Mouse (Mus musculus) kidney, embryonic 15.5 days (tissue): ENCODE measurements at regions not wholly inside any gene's neighbourhood (a gene's known extent, or its start where the extent isn't known, plus 50 kb on each side); places are given as distances from the start of the nearest gene placed in this dataset.

Source experiments
- ATAC-seq: fragments of 200-750 bp; cut with Nextera tagmentation; replicated peaks from 2 replicates; pipeline ENCODE4 v1.8.0; 2017; ENCODE audit warnings: moderate TSS enrichment; ENCODE audit not compliant: low FRiP score
- H3K27ac ChIP-seq: fragments of 300-500 bp; sonication (generic); 2 replicates; pipeline ENCODE4 v1.5.1; 2015; ENCODE audit warnings: mild to moderate bottlenecking, inconsistent platforms
- H3K27me3 ChIP-seq: fragments of 300-500 bp; sonication (generic); 2 replicates; pipeline ENCODE4 v1.6.1; 2015; ENCODE audit warnings: inconsistent platforms
- H3K36me3 ChIP-seq: fragments of 300-500 bp; sonication (generic); 2 replicates; pipeline ENCODE4 v1.6.1; 2015; ENCODE audit warnings: inconsistent platforms
- H3K4me1 ChIP-seq: fragments of 300-500 bp; sonication (generic); 2 replicates; pipeline ENCODE4 v1.6.1; 2015; ENCODE audit warnings: inconsistent platforms
- H3K4me2 ChIP-seq: fragments of 300-500 bp; sonication (generic); 2 replicates; pipeline ENCODE4 v1.6.1; 2015; ENCODE audit warnings: moderate library complexity, mild to moderate bottlenecking, inconsistent platforms
- H3K4me3 ChIP-seq: fragments of 300-500 bp; sonication (generic); replicated peaks from 2 replicates; pipeline ENCODE4 v1.5.1; 2015; ENCODE audit warnings: mild to moderate bottlenecking, inconsistent platforms
- H3K9ac ChIP-seq: fragments of 300-500 bp; sonication (generic); 2 replicates; pipeline ENCODE4 v1.6.1; 2015; ENCODE audit warnings: mild to moderate bottlenecking, inconsistent platforms
- H3K9me3 ChIP-seq: fragments of 300-500 bp; sonication (generic); replicated peaks from 2 replicates; pipeline ENCODE4 v1.6.1; 2016; ENCODE audit warnings: inconsistent platforms
- WGBS: fragments of 180-500 bp; shearing (Covaris S2); methylation state at CpG from one replicate; pipeline ENCODE4 v1.1.7; 2015; ENCODE audit warnings: mixed read lengths; 5-methylcytosine and 5-hydroxymethylcytosine counted together

DNA sequence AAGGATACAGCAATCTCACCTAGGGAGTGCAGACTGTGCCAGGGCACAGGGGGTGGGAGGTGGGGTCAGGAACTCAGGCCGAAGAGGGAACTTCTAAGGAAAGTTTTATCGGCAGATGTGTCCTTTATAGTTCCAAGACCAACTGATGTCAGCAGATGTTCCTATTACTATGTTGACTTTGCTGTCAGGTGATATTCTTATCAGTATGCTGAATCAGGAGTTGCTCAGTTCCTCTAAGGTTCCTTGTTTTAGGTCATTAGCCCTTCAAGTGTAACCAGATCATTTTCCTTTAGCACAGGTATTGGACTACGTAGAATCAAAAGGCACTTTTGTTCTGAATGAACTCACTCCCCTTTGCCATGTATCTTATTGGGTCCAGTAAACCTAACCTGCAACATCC is 101.6 kb upstream of the Ccser1 start:
- Histone ChIP-seq H3K27me3 (no peaks in the 10 kb centered on the region), H3K4me2 (no peak overlapping the region), H3K36me3 (no peaks in the 10 kb centered on the region), H3K9ac (no peak overlapping the region), H3K4me1 (0 out of 2 replicates have a peak, but pooled peaks cover 3% of the 10 kb centered on the region), H3K27ac (no peak overlapping the region), H3K4me3 (no peak overlapping the region), H3K9me3 (no peaks in the 10 kb centered on the region)
- ATAC-seq: no peak
- WGBS: 56% methylated on average over 3 of the region's 3 CpGs

DNA sequence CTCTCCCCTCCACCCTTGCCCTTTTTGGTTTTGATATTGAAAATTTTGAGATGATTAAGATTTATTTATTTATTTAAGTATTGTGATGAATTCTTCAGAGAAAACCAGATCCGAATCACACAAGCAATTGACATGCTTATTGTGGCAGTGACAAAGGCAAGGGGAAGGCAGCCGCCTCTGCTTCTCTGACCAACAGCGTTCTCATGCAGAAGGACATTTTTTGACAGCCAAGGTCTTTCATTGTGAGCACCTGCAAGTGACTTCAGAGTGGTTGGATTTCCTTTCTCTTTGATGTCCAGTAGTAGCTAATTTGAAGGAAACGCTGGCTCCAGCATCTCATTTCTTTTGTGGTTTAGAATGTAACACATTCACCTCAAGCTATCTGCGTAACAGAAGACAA is 99.5 kb upstream of the Ccser1 start:
- H3K9me3 ChIP-seq: no peaks in the 10 kb centered on the region
- 0 out of 2 replicates have a peak, but pooled peaks cover 3% of the 10 kb centered on the region for H3K4me1 ChIP-seq
- no peaks in the 10 kb centered on the region for H3K36me3 ChIP-seq
- no peak overlapping the region for H3K4me3 ChIP-seq
- H3K4me2 ChIP-seq: no peak overlapping the region
- no peak overlapping the region for H3K9ac ChIP-seq
- no peak overlapping the region for H3K27ac ChIP-seq
- ATAC-seq: no peak
- 66% methylated on average over 5 of the region's 5 CpGs for WGBS
- no peaks in the 10 kb centered on the region for H3K27me3 ChIP-seq

DNA sequence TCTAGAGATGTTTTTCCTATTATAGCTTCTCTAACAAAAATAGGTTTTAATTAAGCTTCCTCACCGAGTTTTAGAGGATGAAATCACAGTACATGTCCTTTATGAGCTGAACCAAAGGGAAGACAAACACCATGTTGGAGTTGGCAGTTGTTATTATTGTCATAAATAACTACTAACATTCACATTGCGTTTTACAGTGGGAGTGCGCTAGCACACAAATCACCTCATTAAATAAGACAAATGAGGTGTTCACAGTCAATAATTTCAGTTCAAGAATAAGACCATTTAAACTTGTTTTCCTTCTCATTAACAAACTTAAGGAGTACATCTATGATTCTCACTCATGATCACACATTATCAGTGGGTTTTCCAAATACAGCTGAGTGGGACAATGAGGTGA is 96.8 kb upstream of the Ccser1 start:
- 28% methylated on average over 3 of the region's 3 CpGs for WGBS
- Histone ChIP-seq H3K4me3 (no peak overlapping the region), H3K9me3 (no peaks in the 10 kb centered on the region), H3K36me3 (no peaks in the 10 kb centered on the region), H3K4me1 (0 out of 2 replicates have a peak, but pooled peaks cover 3% of the 10 kb centered on the region), H3K4me2 (no peak overlapping the region), H3K27me3 (no peaks in the 10 kb centered on the region), H3K9ac (no peak overlapping the region), H3K27ac (no peak overlapping the region)
- no peak for ATAC-seq

DNA sequence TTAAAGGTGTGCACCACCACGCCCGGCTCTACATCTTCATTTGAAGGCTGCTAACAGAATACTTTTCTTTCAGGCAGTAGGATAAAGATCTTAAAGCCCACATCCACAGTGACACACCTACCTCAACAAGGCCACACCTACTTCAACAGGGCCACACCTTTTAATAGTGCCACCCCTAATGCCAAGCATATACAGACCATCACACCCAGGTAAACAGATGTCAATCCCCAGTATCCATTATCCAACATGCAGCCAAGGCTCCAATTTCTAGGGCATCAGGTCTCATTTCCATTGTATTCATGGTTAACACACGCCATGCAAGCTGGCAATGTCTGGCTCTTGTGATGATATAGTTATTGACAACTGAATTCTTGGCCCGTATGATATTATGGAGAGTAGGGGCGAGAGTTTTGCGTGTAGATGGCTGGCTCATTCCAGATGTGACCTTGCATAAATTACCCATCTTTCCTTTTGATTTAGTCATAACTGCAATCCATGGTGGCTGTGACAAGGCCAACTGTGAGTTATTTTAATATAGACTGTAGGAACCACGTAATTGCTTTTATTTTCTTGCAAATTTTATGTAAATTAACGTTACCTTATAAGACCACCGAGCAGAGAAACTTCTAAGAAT is 80.7 kb upstream of the Ccser1 start:
- no peak overlapping the region for H3K27ac ChIP-seq
- WGBS: 81% methylated on average over 9 of the region's 9 CpGs
- H3K36me3 ChIP-seq: no peaks in the 10 kb centered on the region
- H3K9me3 ChIP-seq: no peaks in the 10 kb centered on the region
- H3K9ac ChIP-seq: no peak overlapping the region
- H3K4me2 ChIP-seq: no peak overlapping the region
- no peak overlapping the region for H3K4me3 ChIP-seq
- no peaks in the 10 kb centered on the region for H3K4me1 ChIP-seq
- ATAC-seq: no peak
- H3K27me3 ChIP-seq: no peaks in the 10 kb centered on the region

DNA sequence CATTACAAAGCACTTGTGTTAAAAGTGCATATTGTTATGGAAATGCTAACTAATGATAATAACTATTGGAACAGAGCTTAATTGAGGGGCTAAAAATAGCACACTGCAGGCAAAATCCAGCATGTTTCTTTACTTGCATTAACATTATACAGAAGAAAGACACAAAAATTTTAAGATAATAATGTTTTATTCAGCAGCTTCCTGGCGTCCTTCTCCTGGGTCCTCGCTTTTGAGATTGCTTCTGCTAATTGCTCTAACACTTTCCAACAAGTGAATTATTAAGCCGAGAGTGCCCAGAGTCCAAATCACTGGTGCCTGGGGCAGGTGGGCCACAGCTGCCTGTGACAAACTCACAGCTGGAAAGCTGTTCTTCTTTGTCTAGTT is 80.2 kb upstream of the Ccser1 start:
- ATAC-seq: no peak
- Histone ChIP-seq H3K9me3 (no peaks in the 10 kb centered on the region), H3K9ac (no peak overlapping the region), H3K27ac (no peak overlapping the region), H3K27me3 (no peaks in the 10 kb centered on the region), H3K36me3 (no peaks in the 10 kb centered on the region), H3K4me1 (no peaks in the 10 kb centered on the region), H3K4me2 (no peak overlapping the region), H3K4me3 (no peak overlapping the region)
- WGBS: 45% methylated on average over 3 of the region's 3 CpGs

DNA sequence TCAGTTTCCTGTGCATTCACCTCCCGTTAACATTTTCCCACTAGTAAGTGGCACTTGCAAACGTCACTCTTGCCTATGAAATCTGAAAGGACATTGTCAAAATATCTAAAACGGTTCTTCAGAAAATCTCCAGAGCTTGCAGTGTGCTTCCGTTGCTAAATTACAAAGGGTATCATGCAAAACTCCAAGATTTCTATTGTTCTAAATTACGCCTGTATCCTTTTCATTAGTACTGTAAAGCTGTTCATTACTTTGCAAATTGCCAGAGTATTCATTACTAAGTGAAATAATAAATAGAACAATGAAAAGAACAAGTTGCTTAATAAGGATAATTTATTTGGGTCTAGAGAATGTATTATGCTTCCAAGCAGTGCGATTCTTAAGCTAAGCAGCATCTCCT is 78.2 kb upstream of the Ccser1 start:
- Histone ChIP-seq H3K9me3 (no peaks in the 10 kb centered on the region), H3K9ac (no peak overlapping the region), H3K36me3 (no peaks in the 10 kb centered on the region), H3K27ac (no peak overlapping the region), H3K4me3 (no peak overlapping the region), H3K4me2 (no peak overlapping the region), H3K4me1 (no peaks in the 10 kb centered on the region), H3K27me3 (no peaks in the 10 kb centered on the region)
- WGBS: 77% methylated on average over 6 of the region's 6 CpGs
- no peak for ATAC-seq

DNA sequence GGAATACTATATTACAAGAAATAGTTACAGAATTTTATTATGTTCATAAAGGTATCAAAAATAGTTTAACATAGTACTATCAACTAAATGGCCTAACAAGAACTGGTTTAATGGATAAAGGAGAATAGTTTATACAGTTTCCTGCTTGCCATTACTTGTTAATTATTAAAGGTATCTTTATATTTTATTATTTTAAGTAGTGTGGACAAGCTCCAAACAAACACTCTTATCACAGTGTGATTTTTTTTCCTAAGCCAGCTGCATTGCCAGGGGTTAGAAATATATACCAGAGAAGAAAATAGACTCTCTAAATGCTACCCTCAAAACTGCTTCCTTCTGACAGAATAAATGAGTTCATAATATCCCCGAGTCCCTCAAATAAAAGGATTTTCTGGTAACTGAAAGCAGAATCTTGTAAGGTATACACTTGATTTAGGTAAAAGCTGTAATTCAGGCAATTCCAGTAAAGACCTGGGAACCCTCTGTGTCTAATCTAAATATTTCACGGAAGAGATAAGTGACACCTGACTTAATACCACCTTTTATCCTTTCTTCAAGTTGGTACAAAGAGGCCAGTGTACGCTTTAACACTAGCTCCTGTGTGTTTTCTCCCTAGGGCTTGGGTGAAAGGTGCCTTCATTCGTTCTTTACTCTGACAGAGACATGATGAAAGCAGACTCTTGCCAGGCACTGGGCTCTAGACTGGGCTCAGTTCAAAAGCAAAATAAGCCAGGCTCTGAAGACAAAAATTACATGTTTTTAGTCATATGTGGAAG is 76.5 kb upstream of the Ccser1 start:
- H3K27ac ChIP-seq: no peak overlapping the region
- 67% methylated on average over 4 of the region's 4 CpGs for WGBS
- no peaks in the 10 kb centered on the region for H3K9me3 ChIP-seq
- H3K4me2 ChIP-seq: no peak overlapping the region
- H3K27me3 ChIP-seq: no peaks in the 10 kb centered on the region
- no peak overlapping the region for H3K4me3 ChIP-seq
- no peak for ATAC-seq
- H3K36me3 ChIP-seq: no peaks in the 10 kb centered on the region
- H3K9ac ChIP-seq: no peak overlapping the region
- no peaks in the 10 kb centered on the region for H3K4me1 ChIP-seq

DNA sequence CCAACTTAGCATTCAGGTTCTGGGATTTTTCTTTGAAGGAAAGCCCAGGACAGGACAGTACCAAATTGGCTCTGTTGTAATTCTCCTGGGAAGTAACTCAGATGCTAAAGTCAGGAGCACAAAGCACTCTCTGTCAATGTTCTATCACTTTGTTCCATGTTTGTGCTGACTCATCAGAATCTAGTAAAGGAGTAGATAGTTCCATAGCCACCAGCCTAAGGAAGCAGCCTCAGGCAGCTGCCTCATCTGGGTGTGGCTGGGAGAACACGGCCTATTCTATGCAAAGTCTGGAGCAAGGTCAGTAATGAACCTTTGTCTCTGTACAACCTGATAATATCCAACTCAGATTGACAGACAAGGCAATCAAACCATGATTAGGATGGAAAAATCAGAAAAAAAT is 64.9 kb upstream of the Ccser1 start:
- WGBS: 78% methylated on average over 1 of the region's 1 CpGs
- no peaks in the 10 kb centered on the region for H3K27me3 ChIP-seq
- no peaks in the 10 kb centered on the region for H3K4me1 ChIP-seq
- no peak for ATAC-seq
- H3K9me3 ChIP-seq: no peaks in the 10 kb centered on the region
- no peak overlapping the region for H3K27ac ChIP-seq
- H3K4me2 ChIP-seq: no peak overlapping the region
- no peak overlapping the region for H3K9ac ChIP-seq
- H3K4me3 ChIP-seq: no peak overlapping the region
- H3K36me3 ChIP-seq: no peaks in the 10 kb centered on the region

DNA sequence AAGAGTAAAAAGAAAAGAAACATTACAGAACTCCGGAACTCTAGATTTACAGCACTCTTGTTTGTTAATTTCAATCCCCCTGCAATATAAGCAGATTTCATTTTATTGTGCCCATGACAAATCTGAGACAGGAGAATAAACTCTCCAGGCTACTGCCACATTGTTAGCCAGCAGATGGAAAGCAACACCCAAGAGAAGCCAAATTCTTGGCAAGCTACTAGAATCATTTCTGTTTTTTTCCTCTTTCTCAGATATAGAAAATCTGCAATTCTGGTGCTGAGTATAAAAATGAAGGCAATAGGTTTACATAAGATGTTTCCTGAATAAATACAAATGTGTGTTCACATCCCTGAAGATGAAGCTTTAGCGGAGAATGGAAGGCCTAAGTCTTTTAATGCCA is 60.5 kb upstream of the Ccser1 start:
- Histone ChIP-seq H3K4me1 (no peaks in the 10 kb centered on the region), H3K27me3 (no peaks in the 10 kb centered on the region), H3K9ac (no peak overlapping the region), H3K4me3 (no peak overlapping the region), H3K27ac (no peak overlapping the region), H3K36me3 (no peaks in the 10 kb centered on the region), H3K9me3 (no peaks in the 10 kb centered on the region), H3K4me2 (no peak overlapping the region)
- no peak for ATAC-seq
- 71% methylated on average over 2 of the region's 2 CpGs for WGBS

DNA sequence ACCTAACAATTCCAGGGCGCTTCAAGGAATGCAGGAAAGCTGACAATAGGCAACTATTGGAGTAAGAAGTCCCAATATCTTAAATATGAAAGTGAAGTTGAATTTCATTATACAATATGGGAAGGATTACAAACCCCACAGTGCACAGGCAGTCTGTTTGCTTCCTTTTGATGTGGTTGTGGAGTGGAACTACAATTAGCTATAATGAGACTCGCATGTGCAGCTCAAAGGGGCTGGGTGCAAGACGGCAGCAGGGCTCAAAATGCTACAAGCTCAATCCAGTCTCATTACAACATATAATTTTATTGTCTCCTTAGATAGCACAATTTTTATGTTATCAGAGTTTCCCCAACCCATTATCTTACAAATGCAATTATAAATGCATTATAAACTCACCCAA is 54.7 kb upstream of the Ccser1 start:
- no peaks in the 10 kb centered on the region for H3K36me3 ChIP-seq
- no peaks in the 10 kb centered on the region for H3K27me3 ChIP-seq
- H3K9me3 ChIP-seq: no peaks in the 10 kb centered on the region
- no peaks in the 10 kb centered on the region for H3K4me1 ChIP-seq
- H3K27ac ChIP-seq: no peak overlapping the region
- 84% methylated on average over 3 of the region's 3 CpGs for WGBS
- H3K4me2 ChIP-seq: no peak overlapping the region
- H3K4me3 ChIP-seq: no peak overlapping the region
- H3K9ac ChIP-seq: no peak overlapping the region
- no peak for ATAC-seq

DNA sequence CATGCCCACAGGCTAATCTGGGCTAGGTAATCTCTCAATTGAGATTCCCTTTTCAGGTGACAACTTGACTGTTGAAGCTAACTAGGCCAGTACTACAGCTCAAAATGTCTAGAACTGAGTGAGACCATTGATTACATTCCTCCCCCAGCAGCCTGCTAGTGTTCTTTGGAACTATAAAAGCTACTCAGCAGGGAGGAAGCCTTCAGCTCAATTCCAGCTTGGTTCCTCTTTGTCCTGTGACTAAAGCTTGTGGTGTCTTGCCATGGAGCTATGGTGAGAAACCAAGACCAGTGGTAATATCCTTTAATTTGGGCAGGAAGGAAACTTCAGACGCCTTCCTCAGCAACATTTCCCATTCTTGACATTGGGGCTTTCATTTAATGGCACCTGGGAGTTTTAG is 52.9 kb upstream of the Ccser1 start:
- no peak for ATAC-seq
- H3K4me3 ChIP-seq: no peak overlapping the region
- H3K4me1 ChIP-seq: no peaks in the 10 kb centered on the region

DNA sequence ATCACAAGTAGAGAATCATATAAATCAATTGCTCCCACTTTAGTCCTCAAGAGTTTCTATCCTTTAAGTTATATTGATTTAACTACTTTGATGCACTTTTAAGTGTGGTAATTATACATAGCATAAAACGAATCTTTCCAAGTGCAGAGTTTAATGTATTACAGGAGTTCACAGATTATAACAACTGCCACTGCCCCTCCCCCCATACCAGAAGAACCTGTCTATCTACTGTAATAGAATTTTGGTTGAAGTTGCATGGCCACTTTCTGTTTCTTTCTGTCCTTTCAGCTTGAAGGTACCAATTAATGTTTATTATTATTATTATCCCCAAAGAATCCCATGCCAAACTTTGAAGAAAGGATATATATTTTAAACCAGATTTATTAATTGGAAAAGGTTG is 51.9 kb upstream of the Ccser1 start:
- Histone ChIP-seq H3K27me3 (no peaks in the 10 kb centered on the region), H3K9ac (no peak overlapping the region), H3K27ac (no peak overlapping the region), H3K4me1 (no peaks in the 10 kb centered on the region), H3K4me2 (no peak overlapping the region), H3K9me3 (no peaks in the 10 kb centered on the region), H3K36me3 (no peaks in the 10 kb centered on the region), H3K4me3 (no peak overlapping the region)
- 64% methylated on average over 1 of the region's 1 CpGs for WGBS
- ATAC-seq: no peak

More for the DNA sequence above, 52.9 kb upstream of the Ccser1 start:
- Histone ChIP-seq H3K27me3 (no peaks in the 10 kb centered on the region), H3K4me2 (no peak overlapping the region), H3K36me3 (no peaks in the 10 kb centered on the region), H3K9me3 (no peaks in the 10 kb centered on the region), H3K27ac (no peak overlapping the region), H3K9ac (no peak overlapping the region)
- 57% methylated on average over 1 of the region's 1 CpGs for WGBS
